Mouse (Mus musculus) spleen, adult 2 months (tissue): ENCODE measurements at regions not wholly inside any gene's neighbourhood (a gene's known extent, or its start where the extent isn't known, plus 50 kb on each side); places are given as distances from the start of the nearest gene placed in this dataset.

Experiments
- DNase-seq, 2 experiments: peaks; one replicate each; pipeline versions ENCODE4 v3.0.0 to v3.0.0-alpha.2; 2012 to 2021; ENCODE audit warnings: low spot score in 2 of 2, low read depth in 1 of 2
- H3K27ac ChIP-seq: fragments of 200-500 bp; 2 replicates; pipeline ENCODE4 v1.5.1; 2012; ENCODE audit warnings: low read length, inconsistent platforms; ENCODE audit not compliant: insufficient read depth
- H3K27me3 ChIP-seq: fragments of 200-500 bp; 2 replicates; pipeline ENCODE4 v1.6.1; 2012; ENCODE audit warnings: mild to moderate bottlenecking, moderate library complexity, low read length, inconsistent platforms; ENCODE audit not compliant: control insufficient read depth, insufficient read depth
- H3K36me3 ChIP-seq: fragments of 200-500 bp; 2 replicates; pipeline ENCODE4 v1.6.1; 2012; ENCODE audit warnings: mild to moderate bottlenecking, low read length, inconsistent platforms; ENCODE audit not compliant: control insufficient read depth, insufficient read depth
- H3K4me1 ChIP-seq: fragments of 200-500 bp; 2 replicates; pipeline ENCODE4 v1.6.1; 2011; ENCODE audit warnings: inconsistent platforms; ENCODE audit not compliant: control insufficient read depth, insufficient read depth, insufficient read length
- H3K4me3 ChIP-seq: fragments of 200-500 bp; 2 replicates; pipeline ENCODE4 v1.5.1; 2011; ENCODE audit warnings: mild to moderate bottlenecking, inconsistent platforms; ENCODE audit not compliant: insufficient read depth, insufficient read length; ENCODE audit errors: extremely low read depth
- CTCF ChIP-seq: fragments of 200-500 bp; IDR thresholded peaks from 2 replicates; pipeline ENCODE4 v1.5.1; 2011; ENCODE audit warnings: mild to moderate bottlenecking, inconsistent platforms; ENCODE audit not compliant: insufficient read depth, insufficient read length, insufficient replicate concordance; ENCODE audit errors: extremely low read depth
- POLR2A ChIP-seq: fragments of 200-500 bp; IDR thresholded peaks from 2 replicates; pipeline ENCODE4 v1.6.1; 2011; ENCODE audit warnings: low read depth, low read length, inconsistent platforms
- WGBS: fragments of 180-500 bp; shearing (Covaris S2); methylation state at CpG from one replicate; pipeline ENCODE4 v1.1.7; 2018; 5-methylcytosine and 5-hydroxymethylcytosine counted together

GRCm38 (mm10) chr15:93972979-93973378 is 377.3 kb upstream of the Prickle1 start:
- no peaks in the 10 kb centered on the region for H3K36me3 ChIP-seq
- WGBS: 79% methylated on average over 5 of the region's 5 CpGs
- no peak for DNase-seq
- H3K4me1 ChIP-seq: no peaks in the 10 kb centered on the region
- H3K27ac ChIP-seq: no peak overlapping the region
- H3K27me3 ChIP-seq: no peaks in the 10 kb centered on the region
- no peak overlapping the region for H3K4me3 ChIP-seq
- no peak for TF ChIP-seq CTCF
- TF ChIP-seq POLR2A: no peak

- no peaks in the 10 kb centered on the region for H3K27me3 ChIP-seq
- H3K4me3 ChIP-seq: no peak overlapping the region
- TF ChIP-seq CTCF (no peak), POLR2A (no peak)
- H3K27ac ChIP-seq: no peak overlapping the region
- no peaks in the 10 kb centered on the region for H3K36me3 ChIP-seq
- DNase-seq: no peak
- no peaks in the 10 kb centered on the region for H3K4me1 ChIP-seq
These were observed 366.3 kb upstream of the Prickle1 start for GRCm38 (mm10) chr15:93961950-93962349.

- Histone ChIP-seq H3K36me3 (no peaks in the 10 kb centered on the region), H3K27ac (no peak overlapping the region), H3K27me3 (no peaks in the 10 kb centered on the region), H3K4me3 (no peak overlapping the region), H3K4me1 (no peaks in the 10 kb centered on the region)
- 52% methylated on average over 8 of the region's 8 CpGs for WGBS
- TF ChIP-seq CTCF (no peak), POLR2A (no peak)
- no peak for DNase-seq
These were observed 364.2 kb upstream of the Prickle1 start for GRCm38 (mm10) chr15:93959931-93960330.

- 80% methylated on average over 1 of the region's 1 CpGs for WGBS
- no peak overlapping the region for H3K27ac ChIP-seq
- TF ChIP-seq POLR2A (no peak), CTCF (no peak)
These were observed 362.4 kb upstream of the Prickle1 start for GRCm38 (mm10) chr15:93958086-93958485.

GRCm38 (mm10) chr15:93956801-93957200 is 361.1 kb upstream of the Prickle1 start:
- TF ChIP-seq POLR2A (no peak), CTCF (no peak)
- H3K36me3 ChIP-seq: no peaks in the 10 kb centered on the region
- no peaks in the 10 kb centered on the region for H3K27me3 ChIP-seq
- H3K27ac ChIP-seq: no peak overlapping the region
- no peak overlapping the region for H3K4me3 ChIP-seq
- no peak for DNase-seq
- no peaks in the 10 kb centered on the region for H3K4me1 ChIP-seq
- WGBS: 96% methylated on average over 11 of the region's 11 CpGs

More at GRCm38 (mm10) chr15:93958086-93958485, 362.4 kb upstream of the Prickle1 start:
- Histone ChIP-seq H3K36me3 (no peaks in the 10 kb centered on the region), H3K4me1 (no peaks in the 10 kb centered on the region), H3K4me3 (no peak overlapping the region), H3K27me3 (no peaks in the 10 kb centered on the region)
- DNase-seq: no peak

GRCm38 (mm10) chr15:93953548-93953947 is 357.9 kb upstream of the Prickle1 start:
- 37% methylated on average over 1 of the region's 1 CpGs for WGBS
- Histone ChIP-seq H3K4me1 (no peaks in the 10 kb centered on the region), H3K27ac (no peak overlapping the region), H3K36me3 (no peaks in the 10 kb centered on the region), H3K4me3 (no peak overlapping the region), H3K27me3 (no peaks in the 10 kb centered on the region)
- DNase-seq: no peak
- TF ChIP-seq POLR2A (no peak), CTCF (no peak)

GRCm38 (mm10) chr15:93950441-93950840 is 354.8 kb upstream of the Prickle1 start:
- TF ChIP-seq CTCF (no peak), POLR2A (no peak)
- no peaks in the 10 kb centered on the region for H3K36me3 ChIP-seq
- H3K4me3 ChIP-seq: no peak overlapping the region
- H3K27me3 ChIP-seq: no peaks in the 10 kb centered on the region
- H3K27ac ChIP-seq: peak overlapping the region; percentile 41; the same call in 1 of the 2 replicates
- no peaks in the 10 kb centered on the region for H3K4me1 ChIP-seq
- 65% methylated on average over 1 of the region's 1 CpGs for WGBS
- no peak for DNase-seq

GRCm38 (mm10) chr15:93948902-93949301 is 353.2 kb upstream of the Prickle1 start:
- no peaks in the 10 kb centered on the region for H3K36me3 ChIP-seq
- TF ChIP-seq CTCF (no peak), POLR2A (no peak)
- H3K4me1 ChIP-seq: no peaks in the 10 kb centered on the region
- H3K27ac ChIP-seq: no peak overlapping the region
- no peak overlapping the region for H3K4me3 ChIP-seq
- no peak for DNase-seq
- WGBS: 73% methylated on average over 4 of the region's 4 CpGs
- no peaks in the 10 kb centered on the region for H3K27me3 ChIP-seq
